Mouse (Mus musculus) liver, postnatal 0 days (tissue): ENCODE results near the gene Atg13. TPM values are rescaled to one million over a fixed set of nuclear protein-coding genes. Genes with fewer than 3 reads are reported as not detected.

Experiments used
- ATAC-seq: fragments of 200-750 bp; cut with Nextera tagmentation; 2 replicates; pipeline ENCODE4 v1.8.0; 2017; ENCODE audit warnings: mild to moderate bottlenecking, moderate library complexity
- DNase-seq: peaks from one replicate; pipeline ENCODE4 v3.0.0-alpha.2; 2016
- H3K27ac ChIP-seq: fragments of 300-500 bp; sonication (generic); 2 replicates; pipeline ENCODE4 v1.5.1; 2014; ENCODE audit warnings: antibody characterized with exemption, moderate library complexity, mild to moderate bottlenecking, low read depth
- H3K27me3 ChIP-seq: fragments of 300-500 bp; sonication (generic); 2 replicates; pipeline ENCODE4 v1.6.1; 2014; ENCODE audit warnings: low read length, control low read depth, mixed read lengths; ENCODE audit not compliant: insufficient read depth
- H3K36me3 ChIP-seq: fragments of 300-500 bp; sonication (generic); replicated peaks from 2 replicates; pipeline ENCODE4 v1.6.1; 2014; ENCODE audit warnings: mild to moderate bottlenecking, control low read depth, low read length, moderate library complexity, mixed read lengths; ENCODE audit not compliant: insufficient read depth
- H3K4me1 ChIP-seq: fragments of 300-500 bp; sonication (generic); 2 replicates; pipeline ENCODE4 v1.6.1; 2014; ENCODE audit warnings: antibody characterized with exemption, mild to moderate bottlenecking, control low read depth; ENCODE audit not compliant: insufficient read depth
- H3K4me2 ChIP-seq: fragments of 300-500 bp; sonication (generic); 2 replicates; pipeline ENCODE4 v1.6.1; 2014; ENCODE audit warnings: low read depth, mild to moderate bottlenecking, low read length, moderate library complexity, mixed read lengths
- H3K4me3 ChIP-seq: fragments of 300-500 bp; sonication (generic); 2 replicates; pipeline ENCODE4 v1.5.1; 2014; ENCODE audit warnings: low read depth, low read length
- H3K9ac ChIP-seq: fragments of 300-500 bp; sonication (generic); replicated peaks from 2 replicates; pipeline ENCODE4 v1.6.1; 2014; ENCODE audit warnings: mild to moderate bottlenecking, moderate library complexity
- H3K9me3 ChIP-seq: fragments of 300-500 bp; sonication (generic); 2 replicates; pipeline ENCODE4 v1.6.1; 2016; ENCODE audit warnings: mild to moderate bottlenecking, control low read depth, low read length, mixed read lengths
- CTCF ChIP-seq: sonication (generic); IDR thresholded peaks from 2 replicates; pipeline ENCODE4 v1.5.1; 2016; ENCODE audit warnings: antibody characterized with exemption, low read depth
- EP300 ChIP-seq: IDR thresholded peaks from 2 replicates; pipeline ENCODE4 v1.6.1; 2016; ENCODE audit warnings: antibody characterized with exemption, low read depth, mild to moderate bottlenecking
- WGBS: fragments of 180-500 bp; shearing (Covaris S2); extraction: QIAGEN DNeasy Blood & Tissue Kit; methylation state at CpG from one replicate; pipeline ENCODE4 v1.1.7; 2014; ENCODE audit not compliant: insufficient replicate concordance; 5-methylcytosine and 5-hydroxymethylcytosine counted together
- polyA plus RNA-seq: library from polyadenylated mRNA; unstranded; fragments of >200 nt; fragmentation: Nextera tagmentation; extraction: Ambion mirVana; gene quantifications from 2 replicates; pipeline ENCODE4 v1.2.1, GENCODE M21; 2015

The Atg13 gene
- polyA plus RNA-seq, 1 experiment from 2014 or later: 8.6 TPM

GRCm38 (mm10) chr2:91682850-91683249, 27.5 kb downstream of the Atg13 start:
- ATAC-seq (no peak), DNase-seq (peak; percentile 48)
- Histone ChIP-seq H3K4me3 (no peak overlapping the region), H3K9ac (no peak overlapping the region), H3K27me3 (no peaks in the 10 kb centered on the region), H3K27ac (no peak overlapping the region), H3K4me2 (no peak overlapping the region), H3K4me1 (no peaks in the 10 kb centered on the region), H3K9me3 (no peaks in the 10 kb centered on the region), H3K36me3 (peaks cover 61% of the 10 kb centered on the region)
- no peak for TF ChIP-seq EP300
- TF ChIP-seq CTCF: peak; percentile 56
- 60% methylated on average over 4 of the region's 4 CpGs for WGBS

GRCm38 (mm10) chr2:91676961-91677360, 33.4 kb downstream of the Atg13 start:
- DNase-seq (no peak), ATAC-seq (no peak)
- H3K27me3 ChIP-seq: no peaks in the 10 kb centered on the region
- no peaks in the 10 kb centered on the region for H3K9me3 ChIP-seq
- no peaks in the 10 kb centered on the region for H3K4me1 ChIP-seq
- TF ChIP-seq CTCF (no peak), EP300 (no peak)
- H3K4me3 ChIP-seq: no peak overlapping the region
- no peak overlapping the region for H3K27ac ChIP-seq
- H3K9ac ChIP-seq: no peak overlapping the region
- H3K4me2 ChIP-seq: no peak overlapping the region
- peaks cover 72% of the 10 kb centered on the region for H3K36me3 ChIP-seq

GRCm38 (mm10) chr2:91676420-91676819, 34.0 kb downstream of the Atg13 start:
- 64% methylated on average over 2 of the region's 2 CpGs for WGBS
- TF ChIP-seq EP300: no peak
- no peak for TF ChIP-seq CTCF
- H3K9me3 ChIP-seq: no peaks in the 10 kb centered on the region
- no peak overlapping the region for H3K9ac ChIP-seq
- H3K4me1 ChIP-seq: no peaks in the 10 kb centered on the region
- DNase-seq: no peak
- H3K4me3 ChIP-seq: no peak overlapping the region
- H3K27ac ChIP-seq: no peak overlapping the region
- H3K4me2 ChIP-seq: no peak overlapping the region
- H3K27me3 ChIP-seq: no peaks in the 10 kb centered on the region
- peaks cover 67% of the 10 kb centered on the region for H3K36me3 ChIP-seq
- ATAC-seq: no peak

GRCm38 (mm10) chr2:91674895-91675294, 35.5 kb downstream of the Atg13 start:
- 80% methylated on average over 5 of the region's 5 CpGs for WGBS
- H3K4me3 ChIP-seq: no peak overlapping the region

GRCm38 (mm10) chr2:91673587-91673986, 36.8 kb downstream of the Atg13 start:
- ATAC-seq (no peak), DNase-seq (no peak)
- H3K36me3 ChIP-seq: peaks cover 71% of the 10 kb centered on the region
- no peaks in the 10 kb centered on the region for H3K9me3 ChIP-seq
- no peak overlapping the region for H3K27ac ChIP-seq
- no peaks in the 10 kb centered on the region for H3K4me1 ChIP-seq
- H3K4me2 ChIP-seq: no peak overlapping the region
- H3K4me3 ChIP-seq: no peak overlapping the region
- H3K27me3 ChIP-seq: no peaks in the 10 kb centered on the region
- WGBS: 94% methylated on average over 2 of the region's 2 CpGs
- no peak for TF ChIP-seq CTCF
- TF ChIP-seq EP300: no peak
- no peak overlapping the region for H3K9ac ChIP-seq

More at GRCm38 (mm10) chr2:91674895-91675294, 35.5 kb downstream of the Atg13 start:
- DNase-seq (no peak), ATAC-seq (no peak)
- H3K4me1 ChIP-seq: no peaks in the 10 kb centered on the region
- no peaks in the 10 kb centered on the region for H3K9me3 ChIP-seq
- H3K9ac ChIP-seq: no peak overlapping the region
- no peaks in the 10 kb centered on the region for H3K27me3 ChIP-seq
- H3K4me2 ChIP-seq: no peak overlapping the region
- H3K36me3 ChIP-seq: peaks cover 67% of the 10 kb centered on the region
- H3K27ac ChIP-seq: no peak overlapping the region
- no peak for TF ChIP-seq EP300
- no peak for TF ChIP-seq CTCF

- peaks cover 63% of the 10 kb centered on the region for H3K36me3 ChIP-seq
Measured at GRCm38 (mm10) chr2:91670038-91670437, 40.3 kb downstream of the Atg13 start.

GRCm38 (mm10) chr2:91669326-91669725, 41.0 kb downstream of the Atg13 start:
- Histone ChIP-seq H3K4me1 (no peaks in the 10 kb centered on the region), H3K27ac (no peak overlapping the region), H3K4me3 (no peak overlapping the region), H3K9ac (no peak overlapping the region), H3K4me2 (no peak overlapping the region), H3K27me3 (no peaks in the 10 kb centered on the region), H3K36me3 (peaks cover 62% of the 10 kb centered on the region), H3K9me3 (no peaks in the 10 kb centered on the region)
- 86% methylated on average over 8 of the region's 8 CpGs for WGBS
- ATAC-seq (no peak), DNase-seq (no peak)
- TF ChIP-seq CTCF: no peak
- no peak for TF ChIP-seq EP300

More at GRCm38 (mm10) chr2:91670038-91670437, 40.3 kb downstream of the Atg13 start:
- H3K9me3 ChIP-seq: no peaks in the 10 kb centered on the region
- WGBS: 75% methylated on average over 6 of the region's 6 CpGs
- no peak overlapping the region for H3K9ac ChIP-seq
- H3K4me2 ChIP-seq: no peak overlapping the region
- H3K4me1 ChIP-seq: no peaks in the 10 kb centered on the region
- no peak for ATAC-seq
- H3K27ac ChIP-seq: no peak overlapping the region
- no peak for TF ChIP-seq CTCF
- TF ChIP-seq EP300: no peak
- H3K4me3 ChIP-seq: no peak overlapping the region
- DNase-seq: no peak
- H3K27me3 ChIP-seq: no peaks in the 10 kb centered on the region
